Mouse (Mus musculus): ENCODE results near the gene Obscn. TPM values are rescaled to one million over a fixed set of nuclear protein-coding genes. Genes with fewer than 3 reads are reported as not detected.

Obscn gene
- polyA plus RNA-seq, 1 experiment from 2014 or later: 0.60 TPM

- Histone ChIP-seq H3K4me1 (no peaks in the 10 kb centered on the region), H3K9me3 (replicated peaks) (no peaks in the 10 kb centered on the region), H3K27ac (no peak overlapping the region), H3K4me2 (no peak overlapping the region), H3K27me3 (no peaks in the 10 kb centered on the region), H3K36me3 (no peaks in the 10 kb centered on the region), H3K9ac (no peak overlapping the region), H3K4me3 (replicated peaks) (no peak overlapping the region)
- no peak for ATAC-seq (replicated peaks; ENCODE audit: low FRiP score)
- 28% methylated on average over 6 of the region's 6 CpGs for WGBS
These were observed 109.8 kb downstream of the Obscn start for GRCm38 (mm10) chr11:59026411-59026810.

GRCm38 (mm10) chr11:59015052-59015451, 121.2 kb downstream of the Obscn start:
- Histone ChIP-seq H3K36me3 (no peaks in the 10 kb centered on the region), H3K4me3 (replicated peaks) (no peak overlapping the region), H3K4me2 (no peak overlapping the region), H3K4me1 (no peaks in the 10 kb centered on the region), H3K9ac (no peak overlapping the region), H3K9me3 (replicated peaks) (no peaks in the 10 kb centered on the region), H3K27ac (no peak overlapping the region), H3K27me3 (no peaks in the 10 kb centered on the region)
- ATAC-seq (replicated peaks; ENCODE audit: low FRiP score): no peak
- 39% methylated on average over 9 of the region's 9 CpGs for WGBS

- Histone ChIP-seq H3K4me1 (peaks cover 6% of the 10 kb centered on the region), H3K4me3 (replicated peaks) (no peak overlapping the region), H3K4me2 (no peak overlapping the region), H3K9me3 (replicated peaks) (no peaks in the 10 kb centered on the region), H3K27me3 (no peaks in the 10 kb centered on the region), H3K27ac (no peak overlapping the region), H3K9ac (no peak overlapping the region), H3K36me3 (no peaks in the 10 kb centered on the region)
- WGBS: 83% methylated on average over 7 of the region's 7 CpGs
- no peak for ATAC-seq (replicated peaks; ENCODE audit: low FRiP score)
These were observed 133.7 kb downstream of the Obscn start for GRCm38 (mm10) chr11:59002327-59003079.

GRCm38 (mm10) chr11:59000635-59001034, 135.6 kb downstream of the Obscn start:
- Histone ChIP-seq H3K36me3 (no peaks in the 10 kb centered on the region), H3K27me3 (no peaks in the 10 kb centered on the region), H3K4me2 (no peak overlapping the region), H3K4me1 (peaks cover 6% of the 10 kb centered on the region), H3K4me3 (replicated peaks) (no peak overlapping the region), H3K9me3 (replicated peaks) (no peaks in the 10 kb centered on the region), H3K27ac (no peak overlapping the region), H3K9ac (no peak overlapping the region)
- ATAC-seq (replicated peaks; ENCODE audit: low FRiP score): no peak
- 92% methylated on average over 21 of the region's 21 CpGs for WGBS

GRCm38 (mm10) chr11:58999830-59000229, 136.4 kb downstream of the Obscn start:
- Histone ChIP-seq H3K27ac (no peak overlapping the region), H3K9me3 (replicated peaks) (no peaks in the 10 kb centered on the region), H3K27me3 (peaks cover 8% of the 10 kb centered on the region), H3K36me3 (no peaks in the 10 kb centered on the region), H3K9ac (no peak overlapping the region), H3K4me3 (replicated peaks) (no peak overlapping the region), H3K4me1 (peaks cover 6% of the 10 kb centered on the region), H3K4me2 (no peak overlapping the region)
- WGBS: 77% methylated on average over 6 of the region's 6 CpGs
- no peak for ATAC-seq (replicated peaks; ENCODE audit: low FRiP score)

- no peak overlapping the region for H3K27ac ChIP-seq
- peaks cover 15% of the 10 kb centered on the region for H3K27me3 ChIP-seq
- H3K9ac ChIP-seq: no peak overlapping the region
- no peak for ATAC-seq (replicated peaks; ENCODE audit: low FRiP score)
- H3K36me3 ChIP-seq: no peaks in the 10 kb centered on the region
- H3K4me2 ChIP-seq: no peak overlapping the region
- H3K4me3 ChIP-seq (replicated peaks): no peak overlapping the region
- peaks cover 12% of the 10 kb centered on the region for H3K4me1 ChIP-seq
- 50% methylated on average over 11 of the region's 11 CpGs for WGBS
- no peaks in the 10 kb centered on the region for H3K9me3 ChIP-seq (replicated peaks)
These were observed 137.0 kb downstream of the Obscn start for GRCm38 (mm10) chr11:58999158-58999557.

- no peak for ATAC-seq (replicated peaks; ENCODE audit: low FRiP score)
- Histone ChIP-seq H3K9ac (no peak overlapping the region), H3K4me3 (replicated peaks) (no peak overlapping the region), H3K4me2 (no peak overlapping the region), H3K9me3 (replicated peaks) (no peaks in the 10 kb centered on the region), H3K36me3 (no peaks in the 10 kb centered on the region), H3K27ac (no peak overlapping the region), H3K4me1 (peaks cover 13% of the 10 kb centered on the region), H3K27me3 (peaks cover 25% of the 10 kb centered on the region)
- 87% methylated on average over 5 of the region's 5 CpGs for WGBS
These were observed 138.7 kb downstream of the Obscn start for GRCm38 (mm10) chr11:58997541-58997940.

GRCm38 (mm10) chr11:58995807-58996370, 140.3 kb downstream of the Obscn start:
- no peak overlapping the region for H3K27ac ChIP-seq
- H3K9me3 ChIP-seq (replicated peaks): no peaks in the 10 kb centered on the region
- H3K27me3 ChIP-seq: peaks cover 25% of the 10 kb centered on the region
- no peak for ATAC-seq (replicated peaks; ENCODE audit: low FRiP score)
- no peak overlapping the region for H3K4me2 ChIP-seq
- no peak overlapping the region for H3K4me3 ChIP-seq (replicated peaks)
- peaks cover 2% of the 10 kb centered on the region; the same call in 1 of the 2 replicates for H3K36me3 ChIP-seq
- H3K4me1 ChIP-seq: peaks cover 13% of the 10 kb centered on the region
- WGBS: 45% methylated on average over 12 of the region's 12 CpGs
- no peak overlapping the region for H3K9ac ChIP-seq

GRCm38 (mm10) chr11:58995061-58995806, 141.0 kb downstream of the Obscn start:
- Histone ChIP-seq H3K9me3 (replicated peaks) (no peaks in the 10 kb centered on the region), H3K27ac (no peak overlapping the region), H3K4me1 (peaks cover 13% of the 10 kb centered on the region), H3K36me3 (peaks cover 8% of the 10 kb centered on the region), H3K9ac (0 out of 2 replicates have a peak overlapping the region, but pooled peaks have one; percentile 15), H3K4me3 (replicated peaks) (peak overlapping the region; percentile 46; the same call in 1 of the 2 replicates), H3K4me2 (peak overlapping the region; percentile 80), H3K27me3 (peaks cover 25% of the 10 kb centered on the region)
- WGBS: 73% methylated on average over 9 of the region's 9 CpGs
- no peak for ATAC-seq (replicated peaks; ENCODE audit: low FRiP score)

GRCm38 (mm10) chr11:58994337-58994826, 141.8 kb downstream of the Obscn start:
- H3K27me3 ChIP-seq: peaks cover 25% of the 10 kb centered on the region
- no peaks in the 10 kb centered on the region for H3K9me3 ChIP-seq (replicated peaks)
- H3K4me2 ChIP-seq: peak overlapping the region; percentile 80
- no peak overlapping the region for H3K27ac ChIP-seq
- 1% methylated on average over 30 of the region's 35 CpGs for WGBS
- peak overlapping the region; percentile 46 for H3K4me3 ChIP-seq (replicated peaks)
- peaks cover 17% of the 10 kb centered on the region for H3K36me3 ChIP-seq
- H3K9ac ChIP-seq: 0 out of 2 replicates have a peak overlapping the region, but pooled peaks have one; percentile 33
- peak; percentile 90 for ATAC-seq (replicated peaks; ENCODE audit: low FRiP score)
- H3K4me1 ChIP-seq: peaks cover 13% of the 10 kb centered on the region

- 73% methylated on average over 6 of the region's 6 CpGs for WGBS
- Histone ChIP-seq H3K4me1 (peaks cover 7% of the 10 kb centered on the region), H3K27ac (no peak overlapping the region), H3K9me3 (replicated peaks) (no peaks in the 10 kb centered on the region), H3K9ac (no peak overlapping the region), H3K27me3 (peaks cover 25% of the 10 kb centered on the region), H3K4me3 (replicated peaks) (no peak overlapping the region), H3K36me3 (peaks cover 29% of the 10 kb centered on the region), H3K4me2 (no peak overlapping the region)
- ATAC-seq (replicated peaks; ENCODE audit: low FRiP score): no peak
These were observed 143.0 kb downstream of the Obscn start for GRCm38 (mm10) chr11:58993091-58993670.
